Mouse (Mus musculus): ENCODE data around the gene St3gal4. TPM values are rescaled to one million over a fixed set of nuclear protein-coding genes. Genes with fewer than 3 reads are reported as not detected.

Gene St3gal4
- total RNA-seq, 2 experiments from 2014 or later = 25.0 to 25.7 TPM

GRCm38 (mm10) chr9:35128564-35128963 is 9.5 kb upstream of the St3gal4 start:
- no peak for DNase-seq

GRCm38 (mm10) chr9:35127561-35127960 is 8.5 kb upstream of the St3gal4 start:
- no peak for DNase-seq

GRCm38 (mm10) chr9:35127147-35127546 is 8.1 kb upstream of the St3gal4 start:
- DNase-seq = no peak

GRCm38 (mm10) chr9:35124678-35124955 is 5.5 kb upstream of the St3gal4 start:
- DNase-seq = no peak

GRCm38 (mm10) chr9:35123804-35124677 is 5.0 kb upstream of the St3gal4 start:
- DNase-seq = no peak

GRCm38 (mm10) chr9:35123456-35123803 is 4.4 kb upstream of the St3gal4 start:
- DNase-seq = no peak

- no peak for DNase-seq
These were observed 3.6 kb upstream of the St3gal4 start for GRCm38 (mm10) chr9:35122551-35123266.

GRCm38 (mm10) chr9:35118563-35118962 is 505 bp downstream of the St3gal4 start:
- DNase-seq = no peak

GRCm38 (mm10) chr9:35117384-35118295 is 1.4 kb downstream of the St3gal4 start:
- DNase-seq = no peak

- peak; percentile 74 to 76 for DNase-seq
These were observed 2.4 kb downstream of the St3gal4 start for GRCm38 (mm10) chr9:35116391-35117381.

GRCm38 (mm10) chr9:35115804-35116203 is 3.3 kb downstream of the St3gal4 start:
- DNase-seq = no peak

GRCm38 (mm10) chr9:35115299-35115698 is 3.8 kb downstream of the St3gal4 start:
- no peak for DNase-seq

GRCm38 (mm10) chr9:35114234-35114633 is 4.8 kb downstream of the St3gal4 start:
- DNase-seq = no peak

GRCm38 (mm10) chr9:35111941-35112595 is 7.0 kb downstream of the St3gal4 start:
- peak in 1 of 2 experiments; percentile 43 for DNase-seq

GRCm38 (mm10) chr9:35111446-35111845 is 7.6 kb downstream of the St3gal4 start:
- no peak for DNase-seq

- peak in 1 of 2 experiments; percentile 21 for DNase-seq
These were observed 8.5 kb downstream of the St3gal4 start for GRCm38 (mm10) chr9:35110567-35110966.

- DNase-seq = no peak
These were observed 9.0 kb downstream of the St3gal4 start for GRCm38 (mm10) chr9:35110051-35110450.

- DNase-seq = peak; percentile 86 to 88
These were observed 10.2 kb downstream of the St3gal4 start for GRCm38 (mm10) chr9:35108916-35109315.

- no peak for DNase-seq
These were observed 11.0 kb downstream of the St3gal4 start for GRCm38 (mm10) chr9:35108066-35108465.

- DNase-seq = no peak
These were observed 11.7 kb downstream of the St3gal4 start for GRCm38 (mm10) chr9:35107396-35107795.
